Mouse (Mus musculus): ENCODE results near the gene Ell3. TPM values are rescaled to one million over a fixed set of nuclear protein-coding genes. Genes with fewer than 3 reads are reported as not detected.

Gene Ell3
- polyA plus RNA-seq, 1 experiment, result 0.25 TPM

- DNase-seq (ENCODE audit: low read depth), result peak; percentile 96
- peak; percentile 42; the same call in 1 of the 2 replicates for TF ChIP-seq POLR2A (IDR thresholded peaks at IDR 0.05; ENCODE audit: borderline replicate concordance, extremely low read depth, insufficient read depth, insufficient read length, poor library complexity, severe bottlenecking)
- TF ChIP-seq CTCF (IDR thresholded peaks at IDR 0.05; ENCODE audit: borderline replicate concordance, extremely low read depth, insufficient read depth, insufficient read length), result no peak
These were observed 12.9 kb upstream of the Ell3 start, which contains the start of gene Serinc4 for GRCm38 (mm10) chr2:121456692-121457642. Gene Serinc4, minus strand, starts transcription at chr2:121456781.

- TF ChIP-seq CTCF (IDR thresholded peaks at IDR 0.05; ENCODE audit: borderline replicate concordance, extremely low read depth, insufficient read depth, insufficient read length), result no peak
- TF ChIP-seq POLR2A (IDR thresholded peaks at IDR 0.05; ENCODE audit: borderline replicate concordance, extremely low read depth, insufficient read depth, insufficient read length, poor library complexity, severe bottlenecking), result no peak
- DNase-seq (ENCODE audit: low read depth), result no peak
These were observed 11.5 kb upstream of the Ell3 start for GRCm38 (mm10) chr2:121455534-121455933.

- no peak for DNase-seq (ENCODE audit: low read depth)
- TF ChIP-seq POLR2A (IDR thresholded peaks at IDR 0.05; ENCODE audit: borderline replicate concordance, extremely low read depth, insufficient read depth, insufficient read length, poor library complexity, severe bottlenecking) (no peak), CTCF (IDR thresholded peaks at IDR 0.05; ENCODE audit: borderline replicate concordance, extremely low read depth, insufficient read depth, insufficient read length) (no peak)
These were observed 9.8 kb upstream of the Ell3 start for GRCm38 (mm10) chr2:121453917-121454316.

GRCm38 (mm10) chr2:121452990-121453389 is 8.9 kb upstream of the Ell3 start, which contains the start of gene Hypk:
Gene Hypk, plus strand, starts transcription at chr2:121453290.
- TF ChIP-seq POLR2A (IDR thresholded peaks at IDR 0.05; ENCODE audit: borderline replicate concordance, extremely low read depth, insufficient read depth, insufficient read length, poor library complexity, severe bottlenecking), result no peak
- no peak for TF ChIP-seq CTCF (IDR thresholded peaks at IDR 0.05; ENCODE audit: borderline replicate concordance, extremely low read depth, insufficient read depth, insufficient read length)
- DNase-seq (ENCODE audit: low read depth), result no peak

- no peak for DNase-seq (ENCODE audit: low read depth)
- TF ChIP-seq CTCF (IDR thresholded peaks at IDR 0.05; ENCODE audit: borderline replicate concordance, extremely low read depth, insufficient read depth, insufficient read length) (no peak), POLR2A (IDR thresholded peaks at IDR 0.05; ENCODE audit: borderline replicate concordance, extremely low read depth, insufficient read depth, insufficient read length, poor library complexity, severe bottlenecking) (no peak)
These were observed 8.3 kb upstream of the Ell3 start for GRCm38 (mm10) chr2:121452361-121452760.

GRCm38 (mm10) chr2:121450093-121450492 is 6.0 kb upstream of the Ell3 start:
- DNase-seq (ENCODE audit: low read depth), result peak; percentile 4
- TF ChIP-seq CTCF (IDR thresholded peaks at IDR 0.05; ENCODE audit: borderline replicate concordance, extremely low read depth, insufficient read depth, insufficient read length), result no peak
- no peak for TF ChIP-seq POLR2A (IDR thresholded peaks at IDR 0.05; ENCODE audit: borderline replicate concordance, extremely low read depth, insufficient read depth, insufficient read length, poor library complexity, severe bottlenecking)

- no peak for DNase-seq (ENCODE audit: low read depth)
These were observed 5.5 kb upstream of the Ell3 start for GRCm38 (mm10) chr2:121449545-121450011.

GRCm38 (mm10) chr2:121448739-121449535 is 4.9 kb upstream of the Ell3 start, which contains the start of gene Serf2:
Gene Serf2, plus strand, starts transcription at chr2:121449195.
- peak; percentile 100 for DNase-seq (ENCODE audit: low read depth)
- no peak for TF ChIP-seq CTCF (IDR thresholded peaks at IDR 0.05; ENCODE audit: borderline replicate concordance, extremely low read depth, insufficient read depth, insufficient read length)
- peak; percentile 87 for TF ChIP-seq POLR2A (IDR thresholded peaks at IDR 0.05; ENCODE audit: borderline replicate concordance, extremely low read depth, insufficient read depth, insufficient read length, poor library complexity, severe bottlenecking)

More at GRCm38 (mm10) chr2:121449545-121450011, 5.5 kb upstream of the Ell3 start:
- TF ChIP-seq CTCF (IDR thresholded peaks at IDR 0.05; ENCODE audit: borderline replicate concordance, extremely low read depth, insufficient read depth, insufficient read length) (no peak), POLR2A (IDR thresholded peaks at IDR 0.05; ENCODE audit: borderline replicate concordance, extremely low read depth, insufficient read depth, insufficient read length, poor library complexity, severe bottlenecking) (no peak)

GRCm38 (mm10) chr2:121448136-121448535 is 4.1 kb upstream of the Ell3 start:
- peak; percentile 56 for DNase-seq (ENCODE audit: low read depth)
- no peak for TF ChIP-seq POLR2A (IDR thresholded peaks at IDR 0.05; ENCODE audit: borderline replicate concordance, extremely low read depth, insufficient read depth, insufficient read length, poor library complexity, severe bottlenecking)
- TF ChIP-seq CTCF (IDR thresholded peaks at IDR 0.05; ENCODE audit: borderline replicate concordance, extremely low read depth, insufficient read depth, insufficient read length), result peak; percentile 21; the same call in 1 of the 2 replicates

GRCm38 (mm10) chr2:121447006-121447405 is 2.9 kb upstream of the Ell3 start:
- DNase-seq (ENCODE audit: low read depth), result no peak
- TF ChIP-seq CTCF (IDR thresholded peaks at IDR 0.05; ENCODE audit: borderline replicate concordance, extremely low read depth, insufficient read depth, insufficient read length) (no peak), POLR2A (IDR thresholded peaks at IDR 0.05; ENCODE audit: borderline replicate concordance, extremely low read depth, insufficient read depth, insufficient read length, poor library complexity, severe bottlenecking) (no peak)

GRCm38 (mm10) chr2:121446506-121446905 is 2.4 kb upstream of the Ell3 start:
- TF ChIP-seq POLR2A (IDR thresholded peaks at IDR 0.05; ENCODE audit: borderline replicate concordance, extremely low read depth, insufficient read depth, insufficient read length, poor library complexity, severe bottlenecking), result no peak
- no peak for TF ChIP-seq CTCF (IDR thresholded peaks at IDR 0.05; ENCODE audit: borderline replicate concordance, extremely low read depth, insufficient read depth, insufficient read length)
- no peak for DNase-seq (ENCODE audit: low read depth)
